Mouse (Mus musculus) thymus, adult 2 months (tissue): Measurements from ENCODE around the gene Fancl.

ENCODE experiments used
- CTCF ChIP-seq: fragments of 200-500 bp; IDR thresholded peaks from 2 replicates; pipeline ENCODE4 v1.5.1; 2012; ENCODE audit warnings: mild to moderate bottlenecking, control low read depth, low read length, moderate library complexity, borderline replicate concordance; ENCODE audit not compliant: control insufficient read depth, poor library complexity, insufficient read depth; ENCODE audit errors: extremely low read depth
- POLR2A ChIP-seq: fragments of 200-500 bp; IDR thresholded peaks from 2 replicates; pipeline ENCODE4 v1.6.1; 2012; ENCODE audit warnings: mild to moderate bottlenecking, low read length, control low read depth, moderate library complexity; ENCODE audit not compliant: control insufficient read depth, poor library complexity, insufficient read depth; ENCODE audit errors: extremely low read depth

- TF ChIP-seq POLR2A, result no peak
- TF ChIP-seq CTCF, result no peak
These were observed 91.3 kb downstream of the Fancl start for GRCm38 (mm10) chr11:26477037-26477739.
